In the genomic region with DNA sequence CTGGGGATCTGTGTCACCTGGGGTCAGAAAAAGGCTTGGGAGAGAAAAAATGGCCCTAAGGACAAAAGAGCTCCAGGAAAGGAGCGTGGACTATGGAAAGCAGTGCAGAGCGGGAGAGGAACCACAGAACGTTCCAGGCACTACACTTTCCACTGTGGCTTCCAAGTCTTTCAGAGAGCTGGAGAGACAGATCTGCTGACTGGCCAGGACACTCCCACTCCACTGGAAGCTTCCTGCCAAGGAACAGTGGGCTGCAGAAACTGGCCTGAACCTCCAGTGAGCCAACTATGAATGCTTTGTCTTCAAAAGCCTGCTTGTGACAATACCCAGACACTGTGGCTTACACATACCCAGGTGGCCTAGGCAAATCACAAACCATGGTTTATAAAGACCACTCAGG, we compare ENCODE assay signal across 8 mouse cellular contexts.
DNase-seq lines count a peak whose midpoint lies in the region; ATAC-seq and TF ChIP-seq lines count a peak whose summit lies in the region.

No protein-coding gene starts in this region.

- H3K4me3 ChIP-seq in kidney, postnatal 0 days (replicated peaks; ENCODE audit: low read depth, low read length), result no peak overlapping the region
- no peak overlapping the region for H3K4me3 ChIP-seq in lung, postnatal 0 days (ENCODE audit: low read depth, low read length)

- no peaks in the 10 kb centered on the region for H3K27me3 ChIP-seq in kidney, postnatal 0 days (ENCODE audit: insufficient read depth, low read length)
- H3K27me3 ChIP-seq in lung, postnatal 0 days (replicated peaks; ENCODE audit: insufficient read depth, low read length), result no peaks in the 10 kb centered on the region

- peak; percentile 50 for ATAC-seq in cerebellum, adult (ENCODE audit: insufficient number of reproducible peaks, low FRiP score, low TSS enrichment)
- no peak for ATAC-seq in kidney, postnatal 0 days (replicated peaks; ENCODE audit: low FRiP score, low read depth)
- ATAC-seq in lung, postnatal 0 days, result peak; percentile 69
- ATAC-seq in megakaryocyte-erythroid progenitor cell, adult 5-6 weeks (replicated peaks; ENCODE audit: low FRiP score, low TSS enrichment, poor library complexity, severe bottlenecking), result no peak

- no peak for DNase-seq in cerebellum, adult 8-10 months
- DNase-seq in 3T3-L1 (ENCODE audit: low read depth, low spot score), result peak; percentile 39
- peak; percentile 25 to 67 for DNase-seq in frontal cortex, adult 2 months (ENCODE audit: extremely low spot score in 1 of 2, low spot score in 1 of 2)
- DNase-seq in kidney, postnatal 0 days (ENCODE audit: low spot score), result peak; percentile 48
- DNase-seq in lung, postnatal 0 days (ENCODE audit: low spot score), result peak; percentile 74
- DNase-seq in retina, postnatal 1 day, result no peak

- 41% methylated on average over 3 of the region's 3 CpGs for WGBS in kidney, postnatal 0 days
- WGBS in lung, postnatal 0 days, result 55% methylated on average over 3 of the region's 3 CpGs

- no peak overlapping the region for H3K9ac ChIP-seq in kidney, postnatal 0 days (ENCODE audit: low read depth, low read length)
- H3K9ac ChIP-seq in lung, postnatal 0 days (replicated peaks; ENCODE audit: low read depth), result no peak overlapping the region

- TF ChIP-seq CTCF in kidney, postnatal 0 days (IDR thresholded peaks at IDR 0.05; ENCODE audit: low read depth), result no peak
- no peak for TF ChIP-seq CTCF in lung, postnatal 0 days (IDR thresholded peaks at IDR 0.05)

- no peak overlapping the region for H3K4me2 ChIP-seq in kidney, postnatal 0 days (ENCODE audit: low read length)
- H3K4me2 ChIP-seq in lung, postnatal 0 days (replicated peaks; ENCODE audit: low read depth, low read length), result no peak overlapping the region

- TF ChIP-seq EP300 in lung, postnatal 0 days (IDR thresholded peaks at IDR 0.05), result no peak

- no peaks in the 10 kb centered on the region; the same call in 1 of the 2 replicates for H3K4me1 ChIP-seq in kidney, postnatal 0 days (replicated peaks; ENCODE audit: insufficient read depth, low read length)
- peaks cover 5% of the 10 kb centered on the region; the same call in 1 of the 2 replicates for H3K4me1 ChIP-seq in lung, postnatal 0 days (ENCODE audit: insufficient read depth, low read depth, low read length)

- H3K27ac ChIP-seq in kidney, postnatal 0 days, result no peak overlapping the region
- H3K27ac ChIP-seq in lung, postnatal 0 days (ENCODE audit: low read length), result peak overlapping the region; percentile 10; the same call in 1 of the 2 replicates

- no peaks in the 10 kb centered on the region for H3K9me3 ChIP-seq in kidney, postnatal 0 days (replicated peaks; ENCODE audit: low read length)
- no peaks in the 10 kb centered on the region for H3K9me3 ChIP-seq in lung, postnatal 0 days (ENCODE audit: low read length)

- no peaks in the 10 kb centered on the region for H3K36me3 ChIP-seq in kidney, postnatal 0 days (ENCODE audit: insufficient read depth, low read length)
- peaks cover 5% of the 10 kb centered on the region for H3K36me3 ChIP-seq in lung, postnatal 0 days (ENCODE audit: insufficient read depth, low read length)

Comparison
In these comparisons a context has a peak if more than half of its experiments do, and no peak if none do; other contexts are left out.
1. ATAC-seq: peak in cerebellum, adult (single experiment) and lung, postnatal 0 days (single experiment); none in kidney, postnatal 0 days (single experiment) and megakaryocyte-erythroid progenitor cell, adult 5-6 weeks (single experiment).
2. DNase-seq: peak in 3T3-L1 (single experiment), frontal cortex, adult 2 months (2 of 2), kidney, postnatal 0 days (single experiment) and lung, postnatal 0 days (single experiment); none in cerebellum, adult 8-10 months (single experiment) and retina, postnatal 1 day (single experiment).